Mouse (Mus musculus) brain, embryonic 14.5 days (tissue): ENCODE data around the gene Sh3yl1.

ENCODE experiments used
- CTCF ChIP-seq: fragments of 200-500 bp; IDR thresholded peaks from 2 replicates; pipeline ENCODE4 v1.5.1; 2012; ENCODE audit warnings: inconsistent platforms, mild to moderate bottlenecking, moderate library complexity, borderline replicate concordance; ENCODE audit not compliant: insufficient read depth, insufficient read length; ENCODE audit errors: extremely low read depth
- POLR2A ChIP-seq: fragments of 200-500 bp; IDR thresholded peaks from 2 replicates; pipeline ENCODE4 v1.6.1; 2012; ENCODE audit warnings: mild to moderate bottlenecking, inconsistent platforms, borderline replicate concordance; ENCODE audit not compliant: poor library complexity, insufficient read depth, insufficient read length, severe bottlenecking; ENCODE audit errors: extremely low read depth

DNA sequence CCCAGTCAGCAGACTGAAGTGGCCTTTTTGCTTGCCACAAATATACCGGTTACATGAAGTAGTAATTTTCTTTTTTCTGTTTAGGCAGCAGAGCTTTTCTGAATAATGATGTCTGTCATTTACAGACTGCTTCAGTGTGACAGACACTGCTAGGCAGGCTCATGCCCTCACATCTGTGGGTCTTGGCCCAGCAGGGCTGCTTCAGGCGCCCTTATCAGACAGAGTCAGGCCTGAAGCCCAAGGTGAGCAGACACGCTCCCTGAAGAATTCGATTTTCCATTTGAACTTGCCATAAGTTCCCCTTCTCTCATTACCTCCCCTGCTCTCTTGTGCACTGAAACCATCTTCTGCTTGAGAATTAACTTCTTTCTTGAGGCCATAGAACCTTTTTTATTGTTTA, 23.5 kb upstream of the Sh3yl1 start:
- TF ChIP-seq CTCF: no peak
- TF ChIP-seq POLR2A: no peak
